Mouse (Mus musculus) heart, embryonic 12.5 days (tissue): ENCODE measurements around the gene Kpna7. TPM values are rescaled to one million over a fixed set of nuclear protein-coding genes. Genes with fewer than 3 reads are reported as not detected.
A peak's percentile ranks its signal among the peaks of the same experiment; 100 is the strongest.

Experiments
- ATAC-seq: fragments of 200-750 bp; cut with Nextera tagmentation; 2 replicates; pipeline ENCODE4 v1.8.0; 2017; ENCODE audit warnings: moderate TSS enrichment, moderate library complexity; ENCODE audit not compliant: insufficient number of reproducible peaks, low FRiP score
- H3K27ac ChIP-seq: fragments of 300-500 bp; sonication (generic); 2 replicates; pipeline ENCODE4 v1.5.1; 2016; ENCODE audit warnings: mild to moderate bottlenecking, moderate library complexity; ENCODE audit not compliant: poor library complexity, severe bottlenecking
- H3K27me3 ChIP-seq: fragments of 300-500 bp; sonication (generic); replicated peaks from 2 replicates; pipeline ENCODE4 v1.6.1; 2016; ENCODE audit warnings: mild to moderate bottlenecking, moderate library complexity
- H3K36me3 ChIP-seq: fragments of 300-500 bp; sonication (generic); 2 replicates; pipeline ENCODE4 v1.6.1; 2016; ENCODE audit warnings: mild to moderate bottlenecking, moderate library complexity
- H3K4me1 ChIP-seq: fragments of 300-500 bp; sonication (generic); replicated peaks from 2 replicates; pipeline ENCODE4 v1.6.1; 2016; ENCODE audit warnings: mild to moderate bottlenecking
- H3K4me2 ChIP-seq: fragments of 300-500 bp; sonication (generic); 2 replicates; pipeline ENCODE4 v1.6.1; 2016; ENCODE audit warnings: mild to moderate bottlenecking, moderate library complexity
- H3K4me3 ChIP-seq: fragments of 300-500 bp; sonication (generic); 2 replicates; pipeline ENCODE4 v1.5.1; 2016; ENCODE audit warnings: mild to moderate bottlenecking
- H3K9ac ChIP-seq: fragments of 300-500 bp; sonication (generic); 2 replicates; pipeline ENCODE4 v1.6.1; 2016; ENCODE audit warnings: mild to moderate bottlenecking, moderate library complexity
- H3K9me3 ChIP-seq: fragments of 300-500 bp; sonication (generic); replicated peaks from 2 replicates; pipeline ENCODE4 v1.6.1; 2016; ENCODE audit warnings: mild to moderate bottlenecking, moderate library complexity
- WGBS: fragments of 180-500 bp; shearing (Covaris S2); methylation state at CpG from one replicate; pipeline ENCODE4 v1.1.7; 2016; 5-methylcytosine and 5-hydroxymethylcytosine counted together
- polyA plus RNA-seq: library from polyadenylated mRNA; unstranded; fragments of >200 nt; fragmentation: Nextera tagmentation; extraction: Ambion mirVana; gene quantifications from 2 replicates; pipeline ENCODE4 v1.2.1, GENCODE M21; 2016

Kpna7 gene
- polyA plus RNA-seq, 1 experiment from 2014 or later, result not detected

GRCm38 (mm10) chr5:144964465-144964864, 119.4 kb downstream of the Kpna7 start:
- peak overlapping the region; percentile 81 for H3K4me2 ChIP-seq
- peak overlapping the region; percentile 100 for H3K4me3 ChIP-seq
- WGBS, result 26% methylated on average over 8 of the region's 8 CpGs
- H3K4me1 ChIP-seq, result peaks cover 46% of the 10 kb centered on the region
- peaks cover 15% of the 10 kb centered on the region; the same call in 1 of the 2 replicates for H3K27me3 ChIP-seq
- no peaks in the 10 kb centered on the region for H3K9me3 ChIP-seq
- peak; percentile 49 for ATAC-seq
- H3K9ac ChIP-seq, result no peak overlapping the region
- H3K36me3 ChIP-seq, result no peaks in the 10 kb centered on the region
- H3K27ac ChIP-seq, result peak overlapping the region; percentile 95

- ATAC-seq, result peak; percentile 31; the same call in 1 of the 2 replicates
- WGBS, result 5% methylated on average over 13 of the region's 13 CpGs
- Histone ChIP-seq H3K27ac (peak overlapping the region; percentile 95), H3K9ac (0 out of 2 replicates have a peak overlapping the region, but pooled peaks have one; percentile 21), H3K4me2 (peak overlapping the region; percentile 81), H3K9me3 (no peaks in the 10 kb centered on the region), H3K4me3 (peak overlapping the region; percentile 100), H3K4me1 (peaks cover 52% of the 10 kb centered on the region), H3K36me3 (no peaks in the 10 kb centered on the region), H3K27me3 (peaks cover 15% of the 10 kb centered on the region; the same call in 1 of the 2 replicates)
Observed at GRCm38 (mm10) chr5:144963817-144964261, 120.0 kb downstream of the Kpna7 start.

- no peaks in the 10 kb centered on the region for H3K9me3 ChIP-seq
- peak overlapping the region; percentile 81 for H3K4me2 ChIP-seq
- no peak for ATAC-seq
- WGBS, result 28% methylated on average over 3 of the region's 3 CpGs
- H3K4me3 ChIP-seq, result peak overlapping the region; percentile 100
- H3K4me1 ChIP-seq, result peaks cover 56% of the 10 kb centered on the region
- 0 out of 2 replicates have a peak overlapping the region, but pooled peaks have one; percentile 21 for H3K9ac ChIP-seq
- H3K27ac ChIP-seq, result peak overlapping the region; percentile 78
- H3K27me3 ChIP-seq, result peaks cover 15% of the 10 kb centered on the region; the same call in 1 of the 2 replicates
- no peaks in the 10 kb centered on the region for H3K36me3 ChIP-seq
Observed at GRCm38 (mm10) chr5:144963401-144963800, 120.4 kb downstream of the Kpna7 start.

- Histone ChIP-seq H3K27ac (no peak overlapping the region), H3K9me3 (no peaks in the 10 kb centered on the region), H3K4me3 (no peak overlapping the region), H3K4me1 (peaks cover 58% of the 10 kb centered on the region), H3K27me3 (no peaks in the 10 kb centered on the region), H3K36me3 (no peaks in the 10 kb centered on the region), H3K9ac (no peak overlapping the region), H3K4me2 (no peak overlapping the region)
- ATAC-seq, result no peak
- 85% methylated on average over 9 of the region's 9 CpGs for WGBS
Observed at GRCm38 (mm10) chr5:144958271-144958670, 125.6 kb downstream of the Kpna7 start.

GRCm38 (mm10) chr5:144954432-144954831, 129.4 kb downstream of the Kpna7 start:
- H3K27me3 ChIP-seq, result no peaks in the 10 kb centered on the region
- WGBS, result 84% methylated on average over 7 of the region's 7 CpGs

GRCm38 (mm10) chr5:144952592-144952991, 131.2 kb downstream of the Kpna7 start:
- Histone ChIP-seq H3K9ac (no peak overlapping the region), H3K4me1 (peaks cover 36% of the 10 kb centered on the region), H3K9me3 (no peaks in the 10 kb centered on the region), H3K27ac (no peak overlapping the region), H3K36me3 (no peaks in the 10 kb centered on the region), H3K4me3 (no peak overlapping the region), H3K27me3 (no peaks in the 10 kb centered on the region), H3K4me2 (no peak overlapping the region)
- 76% methylated on average over 2 of the region's 2 CpGs for WGBS
- no peak for ATAC-seq

More at GRCm38 (mm10) chr5:144954432-144954831, 129.4 kb downstream of the Kpna7 start:
- H3K4me2 ChIP-seq, result no peak overlapping the region
- no peaks in the 10 kb centered on the region for H3K36me3 ChIP-seq
- H3K27ac ChIP-seq, result no peak overlapping the region
- no peak overlapping the region for H3K4me3 ChIP-seq
- no peak for ATAC-seq
- H3K9me3 ChIP-seq, result no peaks in the 10 kb centered on the region
- H3K9ac ChIP-seq, result no peak overlapping the region
- H3K4me1 ChIP-seq, result peaks cover 45% of the 10 kb centered on the region

GRCm38 (mm10) chr5:144950428-144951051, 133.3 kb downstream of the Kpna7 start:
- Histone ChIP-seq H3K9me3 (no peaks in the 10 kb centered on the region), H3K4me1 (peaks cover 44% of the 10 kb centered on the region), H3K9ac (no peak overlapping the region), H3K4me2 (no peak overlapping the region), H3K27me3 (no peaks in the 10 kb centered on the region), H3K36me3 (no peaks in the 10 kb centered on the region), H3K4me3 (no peak overlapping the region), H3K27ac (no peak overlapping the region)
- 86% methylated on average over 5 of the region's 5 CpGs for WGBS
- no peak for ATAC-seq

- no peak overlapping the region for H3K4me3 ChIP-seq
- ATAC-seq, result no peak
- H3K4me1 ChIP-seq, result peaks cover 51% of the 10 kb centered on the region
- no peak overlapping the region for H3K27ac ChIP-seq
- H3K9ac ChIP-seq, result no peak overlapping the region
- H3K36me3 ChIP-seq, result no peaks in the 10 kb centered on the region
- H3K4me2 ChIP-seq, result no peak overlapping the region
- H3K27me3 ChIP-seq, result no peaks in the 10 kb centered on the region
- H3K9me3 ChIP-seq, result no peaks in the 10 kb centered on the region
- 72% methylated on average over 4 of the region's 4 CpGs for WGBS
Observed at GRCm38 (mm10) chr5:144949856-144950255, 134.0 kb downstream of the Kpna7 start.

GRCm38 (mm10) chr5:144948422-144948821, 135.4 kb downstream of the Kpna7 start:
- Histone ChIP-seq H3K4me2 (no peak overlapping the region), H3K4me1 (peaks cover 49% of the 10 kb centered on the region), H3K27ac (no peak overlapping the region), H3K4me3 (no peak overlapping the region), H3K9me3 (no peaks in the 10 kb centered on the region), H3K36me3 (no peaks in the 10 kb centered on the region), H3K27me3 (no peaks in the 10 kb centered on the region), H3K9ac (no peak overlapping the region)
- 65% methylated on average over 11 of the region's 11 CpGs for WGBS
- ATAC-seq, result no peak

GRCm38 (mm10) chr5:144948002-144948401, 135.8 kb downstream of the Kpna7 start:
- H3K27me3 ChIP-seq, result no peaks in the 10 kb centered on the region
- H3K9ac ChIP-seq, result no peak overlapping the region
- peaks cover 48% of the 10 kb centered on the region for H3K4me1 ChIP-seq
- no peaks in the 10 kb centered on the region for H3K9me3 ChIP-seq
- H3K4me3 ChIP-seq, result no peak overlapping the region
- no peak for ATAC-seq
- no peak overlapping the region for H3K4me2 ChIP-seq
- H3K36me3 ChIP-seq, result no peaks in the 10 kb centered on the region
- WGBS, result 84% methylated on average over 1 of the region's 1 CpGs
- H3K27ac ChIP-seq, result no peak overlapping the region

- Histone ChIP-seq H3K9me3 (no peaks in the 10 kb centered on the region), H3K4me3 (no peak overlapping the region), H3K27me3 (no peaks in the 10 kb centered on the region), H3K4me1 (peaks cover 62% of the 10 kb centered on the region), H3K36me3 (no peaks in the 10 kb centered on the region), H3K9ac (no peak overlapping the region), H3K27ac (no peak overlapping the region), H3K4me2 (no peak overlapping the region)
- no peak for ATAC-seq
- 68% methylated on average over 4 of the region's 4 CpGs for WGBS
Observed at GRCm38 (mm10) chr5:144946032-144946431, 137.8 kb downstream of the Kpna7 start.
